Mouse (Mus musculus) heart, embryonic 14.5 days (tissue): Measurements from ENCODE around the gene Tcn2. TPM values are rescaled to one million over a fixed set of nuclear protein-coding genes. Genes with fewer than 3 reads are reported as not detected.

Experiments
- ATAC-seq: fragments of 200-750 bp; cut with Nextera tagmentation; 2 replicates; pipeline ENCODE4 v1.8.0; 2017; ENCODE audit warnings: low read depth, moderate TSS enrichment; ENCODE audit not compliant: insufficient number of reproducible peaks, insufficient read depth, low FRiP score
- H3K27ac ChIP-seq, 2 experiments: fragments of 200-500 bp in 1 of 2; fragments of 300-500 bp in 1 of 2; sonication (generic) in 1 of 2; replicated peaks in 1 of 2; 2 replicates each; pipeline ENCODE4 v1.5.1; 2012 to 2014; ENCODE audit warnings: low read depth in 2 of 2, low read length in 2 of 2, control low read depth in 1 of 2, mild to moderate bottlenecking in 1 of 2, mixed read lengths in 1 of 2; ENCODE audit not compliant: control insufficient read depth in 1 of 2, insufficient read depth in 1 of 2
- H3K27me3 ChIP-seq: fragments of 300-500 bp; sonication (generic); 2 replicates; pipeline ENCODE4 v1.6.1; 2014; ENCODE audit warnings: mild to moderate bottlenecking, low read length, control low read depth; ENCODE audit not compliant: control insufficient read depth, insufficient read depth
- H3K36me3 ChIP-seq: fragments of 300-500 bp; sonication (generic); 2 replicates; pipeline ENCODE4 v1.6.1; 2014; ENCODE audit warnings: mild to moderate bottlenecking, control low read depth, low read length, mixed read lengths; ENCODE audit not compliant: control insufficient read depth, insufficient read depth
- H3K4me1 ChIP-seq, 2 experiments: fragments of 200-500 bp in 1 of 2; fragments of 300-500 bp in 1 of 2; sonication (generic) in 1 of 2; 2 replicates each; pipeline ENCODE4 v1.6.1; 2012 to 2014; ENCODE audit warnings: low read length in 2 of 2, control low read depth in 1 of 2, mixed read lengths in 1 of 2; ENCODE audit not compliant: control insufficient read depth in 2 of 2, insufficient read depth in 2 of 2
- H3K4me2 ChIP-seq: fragments of 300-500 bp; sonication (generic); 2 replicates; pipeline ENCODE4 v1.6.1; 2014; ENCODE audit warnings: mild to moderate bottlenecking, low read length
- H3K4me3 ChIP-seq, 2 experiments: fragments of 200-500 bp in 1 of 2; fragments of 300-500 bp in 1 of 2; sonication (generic) in 1 of 2; 2 replicates each; pipeline ENCODE4 v1.5.1; 2012 to 2014; ENCODE audit warnings: low read length in 2 of 2, mild to moderate bottlenecking in 2 of 2, control low read depth in 1 of 2, low read depth in 1 of 2, moderate library complexity in 1 of 2; ENCODE audit not compliant: control insufficient read depth in 1 of 2, insufficient read depth in 1 of 2
- H3K9ac ChIP-seq: fragments of 300-500 bp; sonication (generic); 2 replicates; pipeline ENCODE4 v1.6.1; 2014; ENCODE audit warnings: mild to moderate bottlenecking, low read length
- H3K9me3 ChIP-seq: fragments of 300-500 bp; sonication (generic); 2 replicates; pipeline ENCODE4 v1.6.1; 2016; ENCODE audit warnings: low read length, control low read depth; ENCODE audit not compliant: control insufficient read depth
- WGBS: fragments of 180-500 bp; shearing (Covaris S2); extraction: QIAGEN DNeasy Blood & Tissue Kit; methylation state at CpG from one replicate; pipeline ENCODE4 v1.1.7; 2014; 5-methylcytosine and 5-hydroxymethylcytosine counted together
- polyA plus RNA-seq: library from polyadenylated mRNA; unstranded; fragments of >200 nt; fragmentation: Nextera tagmentation; extraction: Ambion mirVana; gene quantifications from 2 replicates; pipeline ENCODE4 v1.2.1, GENCODE M21; 2014

Gene Tcn2
- polyA plus RNA-seq, 1 experiment from 2014 or later = 91.6 TPM

- no peaks in the 10 kb centered on the region for H3K9me3 ChIP-seq
- no peak for ATAC-seq
- H3K4me3 ChIP-seq = no peak overlapping the region
- peaks cover 23% of the 10 kb centered on the region for H3K36me3 ChIP-seq
- no peak overlapping the region for H3K27ac ChIP-seq
- H3K4me2 ChIP-seq = no peak overlapping the region
- 83% methylated on average over 4 of the region's 4 CpGs for WGBS
- no peak overlapping the region for H3K9ac ChIP-seq
- H3K27me3 ChIP-seq = no peaks in the 10 kb centered on the region
- peaks cover 6 to 14% of the 10 kb centered on the region in 2 experiments for H3K4me1 ChIP-seq
These were observed 1.9 kb downstream of the Tcn2 start for GRCm38 (mm10) chr11:3930019-3930418.

- peaks cover 57% of the 10 kb centered on the region for H3K36me3 ChIP-seq
- no peak overlapping the region for H3K9ac ChIP-seq
- no peak for ATAC-seq
- H3K27me3 ChIP-seq = no peaks in the 10 kb centered on the region
- H3K4me2 ChIP-seq = no peak overlapping the region
- WGBS = 88% methylated on average over 10 of the region's 10 CpGs
- H3K27ac ChIP-seq = no peak overlapping the region
- H3K4me3 ChIP-seq = no peak overlapping the region
- H3K9me3 ChIP-seq = no peaks in the 10 kb centered on the region
- H3K4me1 ChIP-seq = peaks cover under 1 to 2% of the 10 kb centered on the region in 2 experiments; a peak in 1 of 4 replicates
These were observed 6.0 kb downstream of the Tcn2 start for GRCm38 (mm10) chr11:3925916-3926315.

GRCm38 (mm10) chr11:3922731-3923130 is 9.2 kb downstream of the Tcn2 start:
- Histone ChIP-seq H3K36me3 (peaks cover 63% of the 10 kb centered on the region), H3K27ac (no peak overlapping the region), H3K4me1 (no peaks in the 10 kb centered on the region)

GRCm38 (mm10) chr11:3922115-3922514 is 9.8 kb downstream of the Tcn2 start:
- H3K9ac ChIP-seq = no peak overlapping the region
- no peak overlapping the region for H3K4me2 ChIP-seq
- H3K9me3 ChIP-seq = no peaks in the 10 kb centered on the region
- peaks cover 64% of the 10 kb centered on the region for H3K36me3 ChIP-seq
- no peak overlapping the region for H3K4me3 ChIP-seq
- H3K4me1 ChIP-seq = no peaks in the 10 kb centered on the region
- 87% methylated on average over 9 of the region's 9 CpGs for WGBS
- no peak overlapping the region for H3K27ac ChIP-seq
- H3K27me3 ChIP-seq = no peaks in the 10 kb centered on the region
- no peak for ATAC-seq

More at GRCm38 (mm10) chr11:3922731-3923130, 9.2 kb downstream of the Tcn2 start:
- no peak overlapping the region for H3K9ac ChIP-seq
- H3K4me3 ChIP-seq = no peak overlapping the region
- ATAC-seq = no peak
- 94% methylated on average over 6 of the region's 6 CpGs for WGBS
- H3K27me3 ChIP-seq = no peaks in the 10 kb centered on the region
- no peak overlapping the region for H3K4me2 ChIP-seq
- no peaks in the 10 kb centered on the region for H3K9me3 ChIP-seq

GRCm38 (mm10) chr11:3921281-3921850 is 10.6 kb downstream of the Tcn2 start:
- 22% methylated on average over 8 of the region's 8 CpGs for WGBS
- Histone ChIP-seq H3K9ac (no peak overlapping the region), H3K4me1 (no peaks in the 10 kb centered on the region), H3K27me3 (no peaks in the 10 kb centered on the region), H3K36me3 (peaks cover 61% of the 10 kb centered on the region), H3K27ac (no peak overlapping the region), H3K4me2 (no peak overlapping the region), H3K9me3 (no peaks in the 10 kb centered on the region), H3K4me3 (no peak overlapping the region)
- no peak for ATAC-seq

- H3K27ac ChIP-seq = no peak overlapping the region
- no peak for ATAC-seq
- H3K9ac ChIP-seq = no peak overlapping the region
- no peaks in the 10 kb centered on the region for H3K27me3 ChIP-seq
- no peaks in the 10 kb centered on the region for H3K9me3 ChIP-seq
- no peak overlapping the region for H3K4me3 ChIP-seq
- H3K4me1 ChIP-seq = peaks cover 0 to 7% of the 10 kb centered on the region in 2 experiments; a peak in 1 of 4 replicates
- H3K4me2 ChIP-seq = no peak overlapping the region
- H3K36me3 ChIP-seq = peaks cover 55% of the 10 kb centered on the region
- 83% methylated on average over 7 of the region's 7 CpGs for WGBS
These were observed 11.5 kb downstream of the Tcn2 start for GRCm38 (mm10) chr11:3920476-3920875.

GRCm38 (mm10) chr11:3918738-3919137 is 13.2 kb downstream of the Tcn2 start:
- 58% methylated on average over 1 of the region's 1 CpGs for WGBS

More at GRCm38 (mm10) chr11:3918738-3919137, 13.2 kb downstream of the Tcn2 start:
- H3K4me2 ChIP-seq = no peak overlapping the region
- H3K4me1 ChIP-seq = peaks cover 0 to 9% of the 10 kb centered on the region in 2 experiments; a peak in 1 of 4 replicates
- H3K9ac ChIP-seq = no peak overlapping the region
- H3K27me3 ChIP-seq = no peaks in the 10 kb centered on the region
- ATAC-seq = no peak
- H3K9me3 ChIP-seq = no peaks in the 10 kb centered on the region
- H3K4me3 ChIP-seq = no peak overlapping the region
- H3K36me3 ChIP-seq = peaks cover 41% of the 10 kb centered on the region
- no peak overlapping the region for H3K27ac ChIP-seq
